11 mouse cellular contexts compared by ENCODE assay signal in the genomic region with DNA sequence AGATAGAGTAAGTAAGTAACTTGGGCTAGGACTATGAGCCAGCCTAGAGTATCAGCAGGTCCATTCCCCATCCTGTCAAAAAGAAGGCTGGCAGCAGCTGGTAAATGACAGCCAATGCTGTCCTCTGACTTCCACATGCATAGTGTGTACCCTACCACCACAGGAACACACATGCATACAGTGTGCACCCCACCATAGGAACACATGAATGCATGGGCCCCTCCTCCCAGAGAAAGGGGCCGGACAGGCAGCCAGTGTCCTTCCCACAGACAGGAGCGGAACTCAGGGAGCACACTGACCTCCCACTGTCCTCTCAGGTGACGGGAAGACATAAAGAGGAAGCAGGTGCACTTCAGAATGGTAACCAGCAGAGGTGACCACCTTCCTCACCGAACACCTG.
DNase-seq lines count a peak whose midpoint lies in the region; ATAC-seq and TF ChIP-seq lines count a peak whose summit lies in the region.
"Had no signal": no experiment of that assay in that cellular context is flagged by ENCODE, and none has a peak within 500 bp of the region (broad histone marks: within the 10 kb centered on the region; RNA-seq: fewer than 3 reads in every experiment).

No protein-coding gene starts in this region.

- H3K4me3 ChIP-seq in heart, embryonic 10.5 days = no peak overlapping the region
- H3K4me3 ChIP-seq in limb, embryonic 11.5 days (ENCODE audit: low read depth, low read length) = no peak overlapping the region
- H3K4me3 ChIP-seq in limb, embryonic 10.5 days = no peak overlapping the region
- H3K4me3 ChIP-seq in embryonic facial prominence, embryonic 13.5 days = no peak overlapping the region
- H3K4me3 ChIP-seq in liver, embryonic 14.5 days (ENCODE audit: insufficient read depth in 1 of 2, low read depth in 2 of 2, low read length in 2 of 2) = no peak overlapping the region

- H3K9me3 ChIP-seq in heart, embryonic 10.5 days = no peaks in the 10 kb centered on the region
- H3K9me3 ChIP-seq in limb, embryonic 11.5 days (ENCODE audit: control insufficient read depth, low read length) = peaks cover 2% of the 10 kb centered on the region; the same call in 1 of the 2 replicates
- no peaks in the 10 kb centered on the region for H3K9me3 ChIP-seq in limb, embryonic 10.5 days (replicated peaks)
- peaks cover 7% of the 10 kb centered on the region; the same call in 1 of the 2 replicates for H3K9me3 ChIP-seq in embryonic facial prominence, embryonic 13.5 days
- no peaks in the 10 kb centered on the region for H3K9me3 ChIP-seq in liver, embryonic 14.5 days (ENCODE audit: control insufficient read depth, low read length)

- intact Hi-C loops in heart, postnatal 25 days (cut with DNase I) = no loop called here

- ATAC-seq in limb, embryonic 11.5 days (ENCODE audit: insufficient number of reproducible peaks, low FRiP score, low TSS enrichment, low read depth) = 0 out of 2 replicates have a peak, but pooled peaks have one; percentile 35
- 0 out of 2 replicates have a peak, but pooled peaks have one; percentile 10 for ATAC-seq in embryonic facial prominence, embryonic 13.5 days (ENCODE audit: insufficient number of reproducible peaks, insufficient read depth, low FRiP score, low TSS enrichment, low read depth)
- 0 out of 2 replicates have a peak, but pooled peaks have one; percentile 31 for ATAC-seq in liver, embryonic 14.5 days (ENCODE audit: insufficient read depth)

- TF ChIP-seq CTCF in liver, embryonic 14.5 days (IDR thresholded peaks at IDR 0.05; ENCODE audit: low read depth) = no peak

- peak overlapping the region; percentile 83 for H3K27ac ChIP-seq in heart, embryonic 10.5 days
- H3K27ac ChIP-seq in limb, embryonic 11.5 days (replicated peaks; ENCODE audit: low read depth, low read length) = no peak overlapping the region
- no peak overlapping the region for H3K27ac ChIP-seq in limb, embryonic 10.5 days
- no peak overlapping the region for H3K27ac ChIP-seq in embryonic facial prominence, embryonic 13.5 days
- no peak overlapping the region for H3K27ac ChIP-seq in liver, embryonic 14.5 days

- H3K27me3 ChIP-seq in heart, embryonic 10.5 days (ENCODE audit: insufficient read depth, poor library complexity, severe bottlenecking) = no peaks in the 10 kb centered on the region
- H3K27me3 ChIP-seq in limb, embryonic 11.5 days (ENCODE audit: control insufficient read depth, insufficient read depth, low read length) = no peaks in the 10 kb centered on the region
- no peaks in the 10 kb centered on the region for H3K27me3 ChIP-seq in limb, embryonic 10.5 days (ENCODE audit: low read depth, poor library complexity, severe bottlenecking)
- no peaks in the 10 kb centered on the region for H3K27me3 ChIP-seq in embryonic facial prominence, embryonic 13.5 days
- H3K27me3 ChIP-seq in liver, embryonic 14.5 days (ENCODE audit: control insufficient read depth, insufficient read depth, low read length) = no peaks in the 10 kb centered on the region

- no peak overlapping the region for H3K4me2 ChIP-seq in limb, embryonic 11.5 days (ENCODE audit: low read depth, severe bottlenecking)
- no peak overlapping the region for H3K4me2 ChIP-seq in embryonic facial prominence, embryonic 13.5 days
- H3K4me2 ChIP-seq in liver, embryonic 14.5 days (ENCODE audit: low read depth) = peak overlapping the region; percentile 22

- DNase-seq in heart, embryonic 10.5 days (ENCODE audit: low spot score) = no peak
- DNase-seq in heart, postnatal 25 days (ENCODE audit: low spot score) = no peak
- DNase-seq in limb, embryonic 11.5 days (ENCODE audit: low spot score) = no peak
- DNase-seq in limb, embryonic 10.5 days (ENCODE audit: low spot score) = no peak
- DNase-seq in liver, embryonic 14.5 days (ENCODE audit: low read depth in 3 of 3, low spot score in 3 of 3) = no peak
- no peak for DNase-seq in spleen, postnatal 14 days (ENCODE audit: low spot score in 2 of 2)
- DNase-seq in urinary bladder, postnatal 36 days (ENCODE audit: low spot score in 2 of 2) = no peak
- DNase-seq: cerebellum, postnatal 25 days; right cerebral cortex, postnatal 14 days; thymus, adult 18-20 months had no signal

- TF ChIP-seq EP300 in liver, embryonic 14.5 days (IDR thresholded peaks at IDR 0.05; ENCODE audit: low read depth) = no peak

- no peak overlapping the region for H3K9ac ChIP-seq in limb, embryonic 11.5 days (ENCODE audit: low read length)
- no peak overlapping the region for H3K9ac ChIP-seq in embryonic facial prominence, embryonic 13.5 days
- no peak overlapping the region for H3K9ac ChIP-seq in liver, embryonic 14.5 days (replicated peaks)

- no peaks in the 10 kb centered on the region for H3K36me3 ChIP-seq in heart, embryonic 10.5 days
- no peaks in the 10 kb centered on the region for H3K36me3 ChIP-seq in limb, embryonic 11.5 days (ENCODE audit: control insufficient read depth, insufficient read depth, low read length)
- no peaks in the 10 kb centered on the region for H3K36me3 ChIP-seq in limb, embryonic 10.5 days
- no peaks in the 10 kb centered on the region for H3K36me3 ChIP-seq in embryonic facial prominence, embryonic 13.5 days
- no peaks in the 10 kb centered on the region for H3K36me3 ChIP-seq in liver, embryonic 14.5 days (replicated peaks; ENCODE audit: control insufficient read depth, insufficient read depth, low read depth)

- peaks cover 45% of the 10 kb centered on the region for H3K4me1 ChIP-seq in heart, embryonic 10.5 days
- peaks cover 21% of the 10 kb centered on the region for H3K4me1 ChIP-seq in limb, embryonic 11.5 days (ENCODE audit: control insufficient read depth, insufficient read depth, low read length)
- H3K4me1 ChIP-seq in limb, embryonic 10.5 days = peaks cover 28% of the 10 kb centered on the region
- peaks cover 23% of the 10 kb centered on the region for H3K4me1 ChIP-seq in embryonic facial prominence, embryonic 13.5 days
- peaks cover 0 to 22% of the 10 kb centered on the region in 2 experiments; a peak in 2 of 4 replicates for H3K4me1 ChIP-seq in liver, embryonic 14.5 days (replicated peaks; ENCODE audit: control insufficient read depth in 2 of 2, insufficient read depth in 2 of 2, low read length in 1 of 2)

- WGBS in heart, embryonic 10.5 days = 79% methylated on average over 4 of the region's 4 CpGs
- 93% methylated on average over 4 of the region's 4 CpGs for WGBS in limb, embryonic 11.5 days
- 87% methylated on average over 4 of the region's 4 CpGs for WGBS in limb, embryonic 10.5 days
- WGBS in embryonic facial prominence, embryonic 13.5 days = 85% methylated on average over 4 of the region's 4 CpGs
- WGBS in liver, embryonic 14.5 days (ENCODE audit: insufficient replicate concordance) = 71% methylated on average over 4 of the region's 4 CpGs
